Mouse (Mus musculus) stomach, postnatal 0 days (tissue): ENCODE measurements at regions not wholly inside any gene's neighbourhood (a gene's known extent, or its start where the extent isn't known, plus 50 kb on each side); places are given as distances from the start of the nearest gene placed in this dataset.

Experiments used
- ATAC-seq: fragments of 200-750 bp; cut with Nextera tagmentation; 2 replicates; pipeline ENCODE4 v1.8.0; 2017; ENCODE audit not compliant: low FRiP score, low TSS enrichment
- DNase-seq: peaks from one replicate; pipeline ENCODE4 v3.0.0-alpha.2; 2016; ENCODE audit warnings: low spot score
- H3K27ac ChIP-seq: fragments of 300-500 bp; sonication (generic); replicated peaks from 2 replicates; pipeline ENCODE4 v1.5.1; 2014; ENCODE audit warnings: mild to moderate bottlenecking, control low read depth
- H3K27me3 ChIP-seq: fragments of 300-500 bp; sonication (generic); 2 replicates; pipeline ENCODE4 v1.6.1; 2014; ENCODE audit warnings: low read length; ENCODE audit not compliant: control insufficient read depth, insufficient read depth
- H3K36me3 ChIP-seq: fragments of 300-500 bp; sonication (generic); 2 replicates; pipeline ENCODE4 v1.6.1; 2014; ENCODE audit warnings: low read length, mixed read lengths; ENCODE audit not compliant: control insufficient read depth, insufficient read depth
- H3K4me1 ChIP-seq: fragments of 300-500 bp; sonication (generic); replicated peaks from 2 replicates; pipeline ENCODE4 v1.6.1; 2014; ENCODE audit warnings: antibody characterized with exemption; ENCODE audit not compliant: control insufficient read depth, insufficient read depth
- H3K4me2 ChIP-seq: fragments of 300-500 bp; sonication (generic); replicated peaks from 2 replicates; pipeline ENCODE4 v1.6.1; 2014; ENCODE audit warnings: low read depth, mild to moderate bottlenecking, control low read depth, moderate library complexity
- H3K4me3 ChIP-seq: fragments of 300-500 bp; sonication (generic); 2 replicates; pipeline ENCODE4 v1.5.1; 2014; ENCODE audit warnings: low read depth, low read length, control low read depth
- H3K9ac ChIP-seq: fragments of 300-500 bp; sonication (generic); 2 replicates; pipeline ENCODE4 v1.6.1; 2014; ENCODE audit warnings: mild to moderate bottlenecking, low read length, control low read depth, mixed read lengths
- H3K9me3 ChIP-seq: fragments of 300-500 bp; sonication (generic); 2 replicates; pipeline ENCODE4 v1.6.1; 2016; ENCODE audit warnings: low read length; ENCODE audit not compliant: control insufficient read depth
- CTCF ChIP-seq: IDR thresholded peaks from 2 replicates; pipeline ENCODE4 v1.5.1; 2016; ENCODE audit warnings: antibody characterized with exemption, low read depth, mild to moderate bottlenecking, moderate library complexity
- EP300 ChIP-seq: optimal IDR thresholded peaks from 2 replicates; pipeline ENCODE3; 2016; ENCODE audit warnings: antibody characterized with exemption
- WGBS: fragments of 180-500 bp; shearing (Covaris S2); extraction: QIAGEN DNeasy Blood & Tissue Kit; methylation state at CpG from one replicate; pipeline ENCODE4 v1.1.7; 2014; 5-methylcytosine and 5-hydroxymethylcytosine counted together

GRCm38 (mm10) chr13:90584766-90585165 is 320.4 kb downstream of the Atp6ap1l start:
- ATAC-seq (no peak), DNase-seq (no peak)
- Histone ChIP-seq H3K36me3 (no peaks in the 10 kb centered on the region), H3K4me1 (no peaks in the 10 kb centered on the region), H3K9ac (no peak overlapping the region), H3K27me3 (no peaks in the 10 kb centered on the region), H3K4me2 (no peak overlapping the region), H3K27ac (no peak overlapping the region), H3K4me3 (no peak overlapping the region), H3K9me3 (no peaks in the 10 kb centered on the region)
- TF ChIP-seq EP300 (no peak), CTCF (no peak)
- 68% methylated on average over 2 of the region's 2 CpGs for WGBS

- H3K4me2 ChIP-seq, result no peak overlapping the region
- no peaks in the 10 kb centered on the region for H3K4me1 ChIP-seq
- no peak for ATAC-seq
- WGBS, result 74% methylated on average over 2 of the region's 2 CpGs
- no peak overlapping the region for H3K9ac ChIP-seq
- no peaks in the 10 kb centered on the region for H3K27me3 ChIP-seq
- H3K36me3 ChIP-seq, result no peaks in the 10 kb centered on the region
- DNase-seq, result no peak
- H3K4me3 ChIP-seq, result no peak overlapping the region
- H3K27ac ChIP-seq, result no peak overlapping the region
- H3K9me3 ChIP-seq, result no peaks in the 10 kb centered on the region
- TF ChIP-seq CTCF (no peak), EP300 (no peak)
These were observed 329.8 kb downstream of the Atp6ap1l start for GRCm38 (mm10) chr13:90575371-90575770.

GRCm38 (mm10) chr13:90572580-90572979 is 332.6 kb downstream of the Atp6ap1l start:
- Histone ChIP-seq H3K27me3 (no peaks in the 10 kb centered on the region), H3K4me1 (no peaks in the 10 kb centered on the region), H3K4me2 (no peak overlapping the region), H3K9me3 (no peaks in the 10 kb centered on the region), H3K4me3 (no peak overlapping the region), H3K36me3 (no peaks in the 10 kb centered on the region), H3K27ac (no peak overlapping the region), H3K9ac (no peak overlapping the region)
- no peak for TF ChIP-seq CTCF
- TF ChIP-seq EP300, result no peak
- WGBS, result 96% methylated on average over 2 of the region's 2 CpGs
- ATAC-seq, result no peak
- DNase-seq, result no peak

- Histone ChIP-seq H3K36me3 (no peaks in the 10 kb centered on the region), H3K9ac (no peak overlapping the region), H3K27ac (no peak overlapping the region), H3K9me3 (no peaks in the 10 kb centered on the region), H3K27me3 (no peaks in the 10 kb centered on the region), H3K4me1 (no peaks in the 10 kb centered on the region), H3K4me3 (no peak overlapping the region), H3K4me2 (no peak overlapping the region)
- ATAC-seq, result no peak
- 71% methylated on average over 1 of the region's 1 CpGs for WGBS
- TF ChIP-seq EP300, result no peak
- TF ChIP-seq CTCF, result no peak
- DNase-seq, result no peak
These were observed 341.8 kb downstream of the Atp6ap1l start for GRCm38 (mm10) chr13:90563183-90563840.

- no peak for TF ChIP-seq CTCF
- TF ChIP-seq EP300, result no peak
- Histone ChIP-seq H3K9me3 (no peaks in the 10 kb centered on the region), H3K27ac (no peak overlapping the region), H3K27me3 (no peaks in the 10 kb centered on the region), H3K4me2 (no peak overlapping the region), H3K4me1 (no peaks in the 10 kb centered on the region), H3K9ac (no peak overlapping the region), H3K36me3 (no peaks in the 10 kb centered on the region), H3K4me3 (no peak overlapping the region)
- DNase-seq (no peak), ATAC-seq (no peak)
- 50% methylated on average over 1 of the region's 1 CpGs for WGBS
These were observed 345.1 kb downstream of the Atp6ap1l start for GRCm38 (mm10) chr13:90560095-90560494.

- no peak overlapping the region for H3K4me2 ChIP-seq
- TF ChIP-seq CTCF, result no peak
- TF ChIP-seq EP300, result no peak
- WGBS, result 69% methylated on average over 2 of the region's 2 CpGs
- no peak overlapping the region for H3K27ac ChIP-seq
- no peak for DNase-seq
- no peak overlapping the region for H3K4me3 ChIP-seq
- H3K27me3 ChIP-seq, result no peaks in the 10 kb centered on the region
- no peaks in the 10 kb centered on the region for H3K9me3 ChIP-seq
- H3K4me1 ChIP-seq, result no peaks in the 10 kb centered on the region
- no peaks in the 10 kb centered on the region for H3K36me3 ChIP-seq
- no peak overlapping the region for H3K9ac ChIP-seq
- ATAC-seq, result no peak
These were observed 345.7 kb downstream of the Atp6ap1l start for GRCm38 (mm10) chr13:90559481-90559880.
